Mouse (Mus musculus) kidney, adult 2 months (tissue): ENCODE data around the gene Rad51c.

Experiments used
- CTCF ChIP-seq: fragments of 200-500 bp; conservative IDR thresholded peaks from 2 replicates; pipeline ENCODE4 v1.5.1; 2011; ENCODE audit warnings: low read depth, mild to moderate bottlenecking, control low read depth, low read length, moderate library complexity, mixed read lengths; ENCODE audit not compliant: insufficient read depth, insufficient read length
- POLR2A ChIP-seq: fragments of 200-500 bp; IDR thresholded peaks from one replicate; pipeline ENCODE4 v1.6.1; 2011; ENCODE audit warnings: low read depth, low read length, control low read depth

DNA sequence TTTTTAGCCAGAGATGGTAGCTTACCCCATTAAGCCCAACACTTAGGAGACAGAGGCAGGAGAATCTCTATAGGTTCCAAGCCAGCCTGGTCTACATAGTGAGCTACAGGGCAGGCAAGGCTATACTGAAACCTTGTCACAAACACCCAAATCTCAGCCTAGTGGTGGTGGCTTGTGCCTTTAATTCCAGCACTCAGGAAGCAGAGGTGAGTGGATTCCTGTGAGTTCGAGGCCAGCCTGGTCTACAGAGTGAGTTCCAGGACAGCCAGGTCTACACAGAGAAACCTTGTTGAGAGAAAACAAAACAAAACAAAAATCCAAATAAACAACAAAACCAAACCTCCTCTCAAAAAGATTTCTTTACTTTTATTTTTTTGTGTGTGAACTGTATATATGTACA lies 49.9 kb downstream of the Rad51c start:
- TF ChIP-seq POLR2A (no peak), CTCF (no peak)
